8 mouse cellular contexts compared by ENCODE assay signal in genomic region chr14:55062626-55063025, GRCm38 (mm10). TPM values are rescaled to one million over a fixed set of nuclear protein-coding genes. Genes with fewer than 3 reads are reported as not detected.
A peak's percentile ranks its signal among the peaks of the same experiment; 100 is the strongest.
DNase-seq lines count a peak whose midpoint lies in the region; ATAC-seq lines count a peak whose summit lies in the region.

No protein-coding gene starts in this region.

- peaks cover 84% of the 10 kb centered on the region for H3K4me1 ChIP-seq in forebrain, embryonic 15.5 days
- peaks cover 11% of the 10 kb centered on the region for H3K4me1 ChIP-seq in limb, embryonic 11.5 days (ENCODE audit: control insufficient read depth, insufficient read depth, low read length)
- peaks cover 66% of the 10 kb centered on the region for H3K4me1 ChIP-seq in neural tube, embryonic 13.5 days (replicated peaks)

- ATAC-seq in forebrain, embryonic 15.5 days (replicated peaks) = peak; percentile 75
- peak; percentile 41; the same call in 1 of the 2 replicates for ATAC-seq in limb, embryonic 11.5 days (ENCODE audit: insufficient number of reproducible peaks, low FRiP score, low TSS enrichment, low read depth)
- peak; percentile 56; the same call in 1 of the 2 replicates for ATAC-seq in neural tube, embryonic 13.5 days (ENCODE audit: low read depth)

- peak overlapping the region; percentile 26 for H3K4me3 ChIP-seq in forebrain, embryonic 15.5 days
- H3K4me3 ChIP-seq in limb, embryonic 11.5 days (ENCODE audit: low read depth, low read length) = no peak overlapping the region
- H3K4me3 ChIP-seq in neural tube, embryonic 13.5 days = 0 out of 2 replicates have a peak overlapping the region, but pooled peaks have one; percentile 3

- peak overlapping the region; percentile 37 for H3K4me2 ChIP-seq in forebrain, embryonic 15.5 days (replicated peaks)
- H3K4me2 ChIP-seq in limb, embryonic 11.5 days (ENCODE audit: low read depth, severe bottlenecking) = peak overlapping the region; percentile 36
- H3K4me2 ChIP-seq in neural tube, embryonic 13.5 days = peak overlapping the region; percentile 44

- DNase-seq in adrenal gland, postnatal 10 days = peak; percentile 33
- DNase-seq in adrenal gland, adult 18-20 months (ENCODE audit: low spot score in 2 of 2) = no peak
- peak; percentile 43 for DNase-seq in spleen, adult 12 weeks (ENCODE audit: low spot score)
- no peak for DNase-seq in spleen, adult 18-20 months
- peak; percentile 69 for DNase-seq in limb, embryonic 11.5 days (ENCODE audit: low spot score)
- no peak for DNase-seq in gastrocnemius, adult 18-20 months (ENCODE audit: low spot score)

- peak overlapping the region; percentile 27 for H3K9ac ChIP-seq in forebrain, embryonic 15.5 days (replicated peaks)
- H3K9ac ChIP-seq in limb, embryonic 11.5 days (ENCODE audit: low read length) = no peak overlapping the region
- H3K9ac ChIP-seq in neural tube, embryonic 13.5 days = peak overlapping the region; percentile 53; the same call in 1 of the 2 replicates

- peaks cover 66% of the 10 kb centered on the region for H3K36me3 ChIP-seq in forebrain, embryonic 15.5 days
- peaks cover 4% of the 10 kb centered on the region for H3K36me3 ChIP-seq in limb, embryonic 11.5 days (ENCODE audit: control insufficient read depth, insufficient read depth, low read length)
- H3K36me3 ChIP-seq in neural tube, embryonic 13.5 days = peaks cover 57% of the 10 kb centered on the region

- 34% methylated on average over 17 of the region's 17 CpGs for WGBS in forebrain, embryonic 15.5 days
- 10% methylated on average over 17 of the region's 17 CpGs for WGBS in limb, embryonic 11.5 days
- 13% methylated on average over 17 of the region's 17 CpGs for WGBS in neural tube, embryonic 13.5 days

- H3K27ac ChIP-seq in forebrain, embryonic 15.5 days (replicated peaks) = peak overlapping the region; percentile 80
- no peak overlapping the region for H3K27ac ChIP-seq in limb, embryonic 11.5 days (replicated peaks; ENCODE audit: low read depth, low read length)
- H3K27ac ChIP-seq in neural tube, embryonic 13.5 days (replicated peaks) = peak overlapping the region; percentile 62

- H3K27me3 ChIP-seq in forebrain, embryonic 15.5 days = no peaks in the 10 kb centered on the region
- peaks cover 4% of the 10 kb centered on the region; the same call in 1 of the 2 replicates for H3K27me3 ChIP-seq in limb, embryonic 11.5 days (ENCODE audit: control insufficient read depth, insufficient read depth, low read length)
- no peaks in the 10 kb centered on the region for H3K27me3 ChIP-seq in neural tube, embryonic 13.5 days

- H3K9me3 ChIP-seq in forebrain, embryonic 15.5 days = no peaks in the 10 kb centered on the region
- H3K9me3 ChIP-seq in limb, embryonic 11.5 days (ENCODE audit: control insufficient read depth, low read length) = no peaks in the 10 kb centered on the region
- no peaks in the 10 kb centered on the region for H3K9me3 ChIP-seq in neural tube, embryonic 13.5 days

RNA-seq across cellular contexts. Expression of gene Zfhx2, which starts 29.5 kb away (rescaled TPM):
- total RNA-seq in adrenal gland, postnatal 10 days (2021) = 1 to 10 TPM; 5.2 to 9.9 TPM
- 1 to 10 TPM; 6.1 to 7.4 TPM for total RNA-seq in adrenal gland, adult 18-20 months (2021)
- polyA plus RNA-seq in forebrain, embryonic 15.5 days (2015; fragmentation: Nextera tagmentation; extraction: Ambion mirVana) = 27.4 and 30.6 TPM in 2 replicates
- 4.8 and 5.5 TPM in 2 replicates for polyA plus RNA-seq in limb, embryonic 11.5 days (2014; fragmentation: Nextera tagmentation; extraction: Ambion mirVana)
- 30.4 and 33.6 TPM in 2 replicates for polyA plus RNA-seq in neural tube, embryonic 13.5 days (2015; fragmentation: Nextera tagmentation; extraction: Ambion mirVana)
- total RNA-seq in gastrocnemius, adult 18-20 months (2021) = 1 to 10 TPM; 4.9 to 5.6 TPM

RNA-seq across cellular contexts. Expression of gene Thtpa, which starts 32.0 kb away (rescaled TPM):
- total RNA-seq in adrenal gland, postnatal 10 days (2021) = 10 to 100 TPM; 13.2 to 17.5 TPM
- 10 to 100 TPM; 10.9 to 12.0 TPM for total RNA-seq in adrenal gland, adult 18-20 months (2021)
- polyA plus RNA-seq in forebrain, embryonic 15.5 days (2015; fragmentation: Nextera tagmentation; extraction: Ambion mirVana) = 52.2 and 52.3 TPM in 2 replicates
- 22.3 and 23.1 TPM in 2 replicates for polyA plus RNA-seq in limb, embryonic 11.5 days (2014; fragmentation: Nextera tagmentation; extraction: Ambion mirVana)
- polyA plus RNA-seq in neural tube, embryonic 13.5 days (2015; fragmentation: Nextera tagmentation; extraction: Ambion mirVana) = 29.4 and 29.8 TPM in 2 replicates
- 10 to 100 TPM; 12.1 to 14.8 TPM for total RNA-seq in gastrocnemius, adult 18-20 months (2021)

RNA-seq across cellular contexts. Expression of gene Ap1g2, which starts 43.8 kb away (rescaled TPM):
- 10 to 100 TPM; 20.0 to 31.3 TPM for total RNA-seq in adrenal gland, postnatal 10 days (2021)
- 10 to 100 TPM; 25.8 to 29.4 TPM for total RNA-seq in adrenal gland, adult 18-20 months (2021)
- polyA plus RNA-seq in forebrain, embryonic 15.5 days (2015; fragmentation: Nextera tagmentation; extraction: Ambion mirVana) = 11.4 and 13.0 TPM in 2 replicates
- 9.9 and 10.6 TPM in 2 replicates for polyA plus RNA-seq in limb, embryonic 11.5 days (2014; fragmentation: Nextera tagmentation; extraction: Ambion mirVana)
- 5.2 and 8.3 TPM in 2 replicates for polyA plus RNA-seq in neural tube, embryonic 13.5 days (2015; fragmentation: Nextera tagmentation; extraction: Ambion mirVana)
- total RNA-seq in gastrocnemius, adult 18-20 months (2021) = 1 to 10 TPM; 4.2 to 4.9 TPM

RNA-seq across cellular contexts. Expression of gene Ngdn, which starts 47.4 kb away (rescaled TPM):
- 10 to 100 TPM; 32.9 to 38.1 TPM for total RNA-seq in adrenal gland, postnatal 10 days (2021)
- total RNA-seq in adrenal gland, adult 18-20 months (2021) = 10 to 100 TPM; 38.2 to 43.2 TPM
- polyA plus RNA-seq in forebrain, embryonic 15.5 days (2015; fragmentation: Nextera tagmentation; extraction: Ambion mirVana) = 67.1 and 70.8 TPM in 2 replicates
- polyA plus RNA-seq in limb, embryonic 11.5 days (2014; fragmentation: Nextera tagmentation; extraction: Ambion mirVana) = 99.5 and 100 TPM in 2 replicates
- polyA plus RNA-seq in neural tube, embryonic 13.5 days (2015; fragmentation: Nextera tagmentation; extraction: Ambion mirVana) = 56.4 and 61.9 TPM in 2 replicates
- total RNA-seq in gastrocnemius, adult 18-20 months (2021) = 10 to 100 TPM; 18.4 to 19.0 TPM

RNA-seq across cellular contexts. Expression of gene Jph4, which starts 54.1 kb away (rescaled TPM):
- total RNA-seq in adrenal gland, postnatal 10 days (2021) = 1 to 10 TPM; 4.3 to 7.5 TPM
- total RNA-seq in adrenal gland, adult 18-20 months (2021) = 1 to 10 TPM; 3.0 TPM
- polyA plus RNA-seq in forebrain, embryonic 15.5 days (2015; fragmentation: Nextera tagmentation; extraction: Ambion mirVana) = 37.4 and 38.3 TPM in 2 replicates
- 0.17 and 0.18 TPM in 2 replicates for polyA plus RNA-seq in limb, embryonic 11.5 days (2014; fragmentation: Nextera tagmentation; extraction: Ambion mirVana)
- 21.1 and 21.4 TPM in 2 replicates for polyA plus RNA-seq in neural tube, embryonic 13.5 days (2015; fragmentation: Nextera tagmentation; extraction: Ambion mirVana)
- total RNA-seq in gastrocnemius, adult 18-20 months (2021) = under 1 TPM; 0.07 to 0.11 TPM

Comparison
In these comparisons a context has a peak if more than half of its experiments do, and no peak if none do; other contexts are left out.
1. DNase-seq: peak in adrenal gland, postnatal 10 days (single experiment), spleen, adult 12 weeks (single experiment) and limb, embryonic 11.5 days (single experiment); none in adrenal gland, adult 18-20 months (0 of 2), spleen, adult 18-20 months (0 of 2) and gastrocnemius, adult 18-20 months (single experiment).
2. Peak in every context shown above with its lines, with median percentiles within 50 percentile points of each other: ATAC-seq and H3K4me2 ChIP-seq.